Mouse (Mus musculus) splenic B cell, adult 2 months (primary cell): ENCODE measurements around the gene Fmo5.

Source experiments
- DNase-seq: peaks from one replicate; pipeline ENCODE4 v3.0.0-alpha.2; 2011; ENCODE audit warnings: low read depth, low spot score
- H3K27me3 ChIP-seq: 2 replicates; pipeline ENCODE4 v1.6.1; 2012; ENCODE audit warnings: mild to moderate bottlenecking, low read length, moderate library complexity, mixed read lengths; ENCODE audit not compliant: control insufficient read depth, poor library complexity, insufficient read depth, severe bottlenecking
- H3K36me3 ChIP-seq: 2 replicates; pipeline ENCODE4 v1.6.1; 2012; ENCODE audit warnings: mild to moderate bottlenecking, low read length, moderate library complexity, mixed read lengths; ENCODE audit not compliant: control insufficient read depth, poor library complexity, insufficient read depth, severe bottlenecking

Fmo5 gene

GRCm38 (mm10) chr3:97628391-97629001 lies at the start of gene Fmo5:
Gene Fmo5, plus strand, starts transcription at chr3:97628804.
- no peaks in the 10 kb centered on the region for H3K27me3 ChIP-seq
- no peaks in the 10 kb centered on the region for H3K36me3 ChIP-seq
- DNase-seq: peak; percentile 71

GRCm38 (mm10) chr3:97585383-97586160 lies 43.0 kb upstream of the Fmo5 start:
- DNase-seq: peak; percentile 78
- peaks cover 7% of the 10 kb centered on the region for H3K36me3 ChIP-seq
- H3K27me3 ChIP-seq: no peaks in the 10 kb centered on the region

- H3K27me3 ChIP-seq: no peaks in the 10 kb centered on the region
- H3K36me3 ChIP-seq: peaks cover 7% of the 10 kb centered on the region; the same call in 1 of the 2 replicates
- DNase-seq: no peak
Observed at GRCm38 (mm10) chr3:97587656-97588055, 40.9 kb upstream of the Fmo5 start.

- peaks cover 6% of the 10 kb centered on the region; the same call in 1 of the 2 replicates for H3K36me3 ChIP-seq
- no peak for DNase-seq
- H3K27me3 ChIP-seq: no peaks in the 10 kb centered on the region
Observed at GRCm38 (mm10) chr3:97590699-97591098, 37.9 kb upstream of the Fmo5 start.

GRCm38 (mm10) chr3:97593089-97593488 lies 35.5 kb upstream of the Fmo5 start:
- Histone ChIP-seq H3K36me3 (peaks cover 8% of the 10 kb centered on the region; the same call in 1 of the 2 replicates), H3K27me3 (no peaks in the 10 kb centered on the region)
- DNase-seq: no peak

GRCm38 (mm10) chr3:97594140-97594539 lies 34.5 kb upstream of the Fmo5 start:
- peaks cover 8% of the 10 kb centered on the region for H3K36me3 ChIP-seq
- no peaks in the 10 kb centered on the region for H3K27me3 ChIP-seq
- no peak for DNase-seq

GRCm38 (mm10) chr3:97595066-97595465 lies 33.5 kb upstream of the Fmo5 start:
- peaks cover 8% of the 10 kb centered on the region for H3K36me3 ChIP-seq
- DNase-seq: no peak
- H3K27me3 ChIP-seq: no peaks in the 10 kb centered on the region

GRCm38 (mm10) chr3:97596796-97597195 lies 31.8 kb upstream of the Fmo5 start:
- no peak for DNase-seq
- peaks cover 7% of the 10 kb centered on the region for H3K36me3 ChIP-seq
- H3K27me3 ChIP-seq: no peaks in the 10 kb centered on the region

- Histone ChIP-seq H3K36me3 (peaks cover 5% of the 10 kb centered on the region), H3K27me3 (no peaks in the 10 kb centered on the region)
- no peak for DNase-seq
Observed at GRCm38 (mm10) chr3:97600050-97600832, 28.4 kb upstream of the Fmo5 start.

- peak; percentile 77 for DNase-seq
- Histone ChIP-seq H3K27me3 (no peaks in the 10 kb centered on the region), H3K36me3 (no peaks in the 10 kb centered on the region; the same call in 1 of the 2 replicates)
Observed at GRCm38 (mm10) chr3:97609201-97609844, 19.3 kb upstream of the Fmo5 start.

- H3K36me3 ChIP-seq: no peaks in the 10 kb centered on the region
- peak; percentile 94 for DNase-seq
Observed at GRCm38 (mm10) chr3:97609845-97610410, 18.7 kb upstream of the Fmo5 start, which contains the start of gene Chd1l. Gene Chd1l, minus strand, starts transcription at chr3:97610203.

GRCm38 (mm10) chr3:97611021-97611420 lies 17.6 kb upstream of the Fmo5 start:
- Histone ChIP-seq H3K27me3 (no peaks in the 10 kb centered on the region), H3K36me3 (no peaks in the 10 kb centered on the region)
- DNase-seq: no peak

More at GRCm38 (mm10) chr3:97609845-97610410, 18.7 kb upstream of the Fmo5 start, which contains the start of gene Chd1l:
- H3K27me3 ChIP-seq: no peaks in the 10 kb centered on the region

- no peaks in the 10 kb centered on the region for H3K27me3 ChIP-seq
- no peak for DNase-seq
- no peaks in the 10 kb centered on the region for H3K36me3 ChIP-seq
Observed at GRCm38 (mm10) chr3:97615154-97615553, 13.4 kb upstream of the Fmo5 start.

GRCm38 (mm10) chr3:97615933-97616332 lies 12.7 kb upstream of the Fmo5 start:
- no peaks in the 10 kb centered on the region for H3K27me3 ChIP-seq
- H3K36me3 ChIP-seq: no peaks in the 10 kb centered on the region
- no peak for DNase-seq
